Mouse (Mus musculus) inflammation-experienced regulatory T-cells, adult 16 weeks (primary cell): ENCODE data around the gene Olfr791. TPM values are rescaled to one million over a fixed set of nuclear protein-coding genes. Genes with fewer than 3 reads are reported as not detected.

Source experiments
- polyA plus RNA-seq: library from polyadenylated mRNA; unstranded; fragments of 100-300 nt; shearing (Covaris generic); gene quantifications from one replicate; pipeline ENCODE4 v1.2.1, GENCODE M21; 2017

The Olfr791 gene
- polyA plus RNA-seq, result not detected

GRCm38 (mm10) chr10:129521492-129521891, at the start of gene Olfr791:
Gene Olfr791 (plus strand): TSS chr10:129521792.

GRCm38 (mm10) chr10:129484452-129484851, 37.1 kb upstream of the Olfr791 start, which contains the start of gene Olfr789:
Gene Olfr789 (plus strand): TSS chr10:129484752.

GRCm38 (mm10) chr10:129498192-129498591, 23.4 kb upstream of the Olfr791 start, which contains the start of gene Olfr790:
Gene Olfr790 (plus strand): TSS chr10:129498492.

GRCm38 (mm10) chr10:129538862-129539261, 17.3 kb downstream of the Olfr791 start, which contains the start of gene Olfr792:
Gene Olfr792 (plus strand): TSS chr10:129539162.

GRCm38 (mm10) chr10:129567355-129567754, 45.8 kb downstream of the Olfr791 start, which contains the start of gene Olfr794:
Gene Olfr794 (plus strand): TSS chr10:129567655.

Other genes with a start within 250 kb of the Olfr791 start
- gene Olfr780, start 203.7 kb upstream of the Olfr791 start, polyA plus RNA-seq, result not detected
- not detected for gene Olfr781, start 192.9 kb upstream of the Olfr791 start, polyA plus RNA-seq
- gene Olfr782, start 172.9 kb upstream of the Olfr791 start, polyA plus RNA-seq, result not detected
- not detected for gene Olfr784, start 137.7 kb upstream of the Olfr791 start, polyA plus RNA-seq
- not detected for gene Olfr785, start 116.4 kb upstream of the Olfr791 start, polyA plus RNA-seq
- not detected for gene Olfr786, start 94.5 kb upstream of the Olfr791 start, polyA plus RNA-seq
- gene Olfr787, start 59.9 kb upstream of the Olfr791 start, polyA plus RNA-seq, result 0.07 TPM
- gene Olfr788, start 50.8 kb upstream of the Olfr791 start, polyA plus RNA-seq, result not detected
- not detected for gene Olfr789, start 37.0 kb upstream of the Olfr791 start, polyA plus RNA-seq
- not detected for gene Olfr790, start 23.3 kb upstream of the Olfr791 start, polyA plus RNA-seq
- gene Olfr792, start 17.4 kb downstream of the Olfr791 start, polyA plus RNA-seq, result not detected
- not detected for gene Olfr794, start 45.9 kb downstream of the Olfr791 start, polyA plus RNA-seq
- gene Olfr796, start 90.8 kb downstream of the Olfr791 start, polyA plus RNA-seq, result not detected
- gene Olfr798, start 106.1 kb downstream of the Olfr791 start, polyA plus RNA-seq, result not detected
- gene Olfr799, start 115.7 kb downstream of the Olfr791 start, polyA plus RNA-seq, result not detected
- not detected for gene Olfr800, start 135.9 kb downstream of the Olfr791 start, polyA plus RNA-seq
- gene Olfr801, start 152.1 kb downstream of the Olfr791 start, polyA plus RNA-seq, result not detected
- gene Olfr802, start 166.4 kb downstream of the Olfr791 start, polyA plus RNA-seq, result not detected
- not detected for gene Olfr803, start 172.5 kb downstream of the Olfr791 start, polyA plus RNA-seq
- not detected for gene Olfr804, start 181.4 kb downstream of the Olfr791 start, polyA plus RNA-seq
- not detected for gene Olfr805, start 207.6 kb downstream of the Olfr791 start, polyA plus RNA-seq
- not detected for gene Olfr806, start 220.1 kb downstream of the Olfr791 start, polyA plus RNA-seq
- gene Olfr807, start 236.0 kb downstream of the Olfr791 start, polyA plus RNA-seq, result not detected
- gene Olfr808, start 243.7 kb downstream of the Olfr791 start, polyA plus RNA-seq, result not detected